In the genomic region with DNA sequence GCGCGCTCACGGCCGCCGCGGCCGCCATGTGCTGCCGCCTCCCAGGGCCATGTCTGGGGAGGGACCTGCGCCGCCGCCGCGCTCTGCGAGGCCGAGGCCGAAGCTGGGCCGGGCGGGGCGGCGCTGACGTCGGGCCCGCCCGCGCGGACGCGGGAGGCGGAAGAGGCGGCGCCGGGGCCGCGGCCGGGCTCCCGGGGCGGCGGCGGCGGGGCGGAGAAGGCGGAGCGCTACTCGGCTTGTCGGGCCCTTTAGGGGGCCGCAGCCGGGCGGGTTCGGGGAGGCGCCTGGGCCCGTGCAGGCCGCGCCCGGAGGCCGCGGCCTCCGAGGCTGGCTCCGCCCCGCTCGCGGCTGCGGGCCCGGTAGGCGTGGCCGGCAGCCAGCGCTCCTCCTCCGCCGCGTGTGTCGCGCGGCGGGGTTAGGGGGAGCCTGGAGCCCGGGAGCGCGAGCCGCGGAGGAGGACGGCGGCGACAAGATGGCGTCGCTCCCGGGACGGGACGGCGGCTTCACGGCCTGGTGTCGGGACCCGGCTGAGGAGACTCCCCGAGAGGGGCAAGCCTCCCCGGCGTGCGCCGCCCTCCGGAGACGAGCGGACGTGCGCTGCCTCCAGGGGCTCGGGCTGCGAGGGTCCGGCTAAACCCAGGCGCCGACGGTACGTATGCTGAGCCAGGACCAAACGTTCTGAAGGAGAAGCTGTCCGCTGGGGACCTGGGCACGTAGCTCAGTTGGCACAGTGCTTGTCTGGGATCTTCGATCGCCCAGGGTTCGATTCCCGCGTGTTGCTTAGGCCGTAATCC, we compare ENCODE assay signal across 8 mouse cellular contexts. TPM values are rescaled to one million over a fixed set of nuclear protein-coding genes. Genes with fewer than 3 reads are reported as not detected.
DNase-seq lines count a peak whose midpoint lies in the region; ATAC-seq and TF ChIP-seq lines count a peak whose summit lies in the region.

A gene (minus strand): TSS at position 62 of the 794 bp plus-strand sequence.

- H3K4me3 ChIP-seq in hindbrain, embryonic 13.5 days, result peak within 1 kb of the TSS; percentile 90

- CTCF ChIA-PET in Patski (lab: Charles Lee), result interaction anchor here (1.0 kb wide), 1 partner anchor 28 kb away, joined by 3 read pairs; no protein-coding TSS in a partner anchor

- in situ Hi-C loops in Patski (cut with MboI; ENCODE audit: low pct_unique_long_range_greater_than_20kb), result no loop called here

- no peaks in the 10 kb centered on the region for H3K36me3 ChIP-seq in hindbrain, embryonic 13.5 days

- H3K4me2 ChIP-seq in hindbrain, embryonic 13.5 days, result peak within 1 kb of the TSS; percentile 100

- no peak for TF ChIP-seq CTCF in Patski (IDR thresholded peaks at IDR 0.05)

- H3K9ac ChIP-seq in hindbrain, embryonic 13.5 days, result peak within 1 kb of the TSS; percentile 97

- H3K4me1 ChIP-seq in hindbrain, embryonic 13.5 days (replicated peaks), result peaks cover 48% of the 10 kb centered on the region

- H3K27ac ChIP-seq in hindbrain, embryonic 13.5 days, result peak within 1 kb of the TSS; percentile 98

- H3K27me3 ChIP-seq in Patski, result no peaks in the 10 kb centered on the region
- no peaks in the 10 kb centered on the region for H3K27me3 ChIP-seq in hindbrain, embryonic 13.5 days

- peak; percentile 71 for ATAC-seq in Patski
- peak; percentile 96 for ATAC-seq in hindbrain, embryonic 13.5 days (ENCODE audit: low FRiP score)

- DNase-seq in Patski (ENCODE audit: low read depth, low spot score), result no peak
- peak; percentile 84 to 91 for DNase-seq in cerebellum, postnatal 14 days
- peak; percentile 65 to 79 for DNase-seq in frontal cortex, postnatal 25 days (ENCODE audit: low spot score in 2 of 2)
- peak; percentile 82 to 85 for DNase-seq in layer of hippocampus, postnatal 14 days (ENCODE audit: low spot score in 2 of 2)
- DNase-seq in lung, postnatal 10 days, result peak; percentile 88
- DNase-seq in ovary, postnatal 14 days (ENCODE audit: low spot score), result peak; percentile 74
- peak; percentile 75 to 78 for DNase-seq in thymus, postnatal 10 days (ENCODE audit: low spot score in 2 of 2)

- no peaks in the 10 kb centered on the region for H3K9me3 ChIP-seq in hindbrain, embryonic 13.5 days

- 0% methylated on average over 71 of the region's 116 CpGs for WGBS in hindbrain, embryonic 13.5 days

- POLR2A ChIA-PET in Patski (lab: Charles Lee), result no interaction called here

RNA-seq across cellular contexts. Expression of the gene that starts here (rescaled TPM):
- polyA plus RNA-seq in Patski (2021), result 172 TPM
- polyA plus RNA-seq in hindbrain, embryonic 13.5 days (2015; fragmentation: Nextera tagmentation; extraction: Ambion mirVana), result 12.2 and 12.4 TPM in 2 replicates
- 100 to 1,000 TPM; 113 to 114 TPM for total RNA-seq in layer of hippocampus, postnatal 14 days (2021)

Comparison
In these comparisons a context has a peak if more than half of its experiments do, and no peak if none do; other contexts are left out.
1. RNA of the gene that starts here (polyA plus RNA-seq): 172 TPM in Patski (single experiment); 12.2 to 12.4 TPM in hindbrain, embryonic 13.5 days; every median in the first group is over 10 times any median in the second.